Mouse (Mus musculus) MEL (cell line): ENCODE data around the gene Rbfox2. TPM values are rescaled to one million over a fixed set of nuclear protein-coding genes. Genes with fewer than 3 reads are reported as not detected.

ENCODE experiments used
- DNase-seq: peaks from one replicate; pipeline ENCODE4 v3.0.0; 2011; ENCODE audit warnings: low read depth, low spot score
- H3K27ac ChIP-seq: 2 replicates; pipeline ENCODE4 v1.5.1; 2012; ENCODE audit warnings: low read depth, mild to moderate bottlenecking, control low read depth, low read length, moderate library complexity; ENCODE audit not compliant: control insufficient read depth
- H3K27me3 ChIP-seq, 2 experiments: fragments of 150-350 bp in 1 of 2; sonication (generic) in 1 of 2; 2 replicates each; pipeline ENCODE4 v1.6.1; 2012; ENCODE audit warnings: low read length in 2 of 2, mild to moderate bottlenecking in 2 of 2, improper control_type of control experiment in 1 of 2, moderate library complexity in 1 of 2; ENCODE audit not compliant: insufficient read depth in 2 of 2, control insufficient read depth in 1 of 2
- H3K36me3 ChIP-seq, 2 experiments: 2 replicates each; pipeline ENCODE4 v1.6.1; 2012 to 2014; ENCODE audit warnings: low read length in 2 of 2, improper control_type of control experiment in 1 of 2, inconsistent platforms in 1 of 2, mild to moderate bottlenecking in 1 of 2; ENCODE audit not compliant: insufficient read depth in 2 of 2, control insufficient read depth in 1 of 2
- H3K4me1 ChIP-seq, 2 experiments: fragments of 150-350 bp in 1 of 2; sonication (generic) in 1 of 2; 2 replicates each; pipeline ENCODE4 v1.6.1; 2012; ENCODE audit warnings: low read length in 2 of 2, improper control_type of control experiment in 1 of 2, mild to moderate bottlenecking in 1 of 2; ENCODE audit not compliant: insufficient read depth in 2 of 2, control insufficient read depth in 1 of 2
- H3K4me3 ChIP-seq, 2 experiments: fragments of 150-350 bp in 1 of 2; sonication (generic) in 1 of 2; 2 replicates each; pipeline ENCODE4 v1.5.1; 2012; ENCODE audit warnings: low read depth in 2 of 2, low read length in 2 of 2, mild to moderate bottlenecking in 2 of 2, moderate library complexity in 2 of 2, control low read depth in 1 of 2, improper control_type of control experiment in 1 of 2; ENCODE audit not compliant: control insufficient read depth in 1 of 2, insufficient read depth in 1 of 2
- H3K79me2 ChIP-seq: 2 replicates; pipeline ENCODE4 v1.6.1; 2012; ENCODE audit warnings: mild to moderate bottlenecking, low read length, moderate library complexity; ENCODE audit not compliant: control insufficient read depth, poor library complexity, insufficient read depth
- H3K9ac ChIP-seq: 2 replicates; pipeline ENCODE4 v1.6.1; 2012; ENCODE audit warnings: low read depth, mild to moderate bottlenecking, control low read depth, low read length, moderate library complexity; ENCODE audit not compliant: control insufficient read depth, poor library complexity, severe bottlenecking
- H3K9me3 ChIP-seq: fragments of 150-350 bp; sonication (generic); replicated peaks from 2 replicates; pipeline ENCODE4 v1.6.1; 2012; ENCODE audit warnings: mild to moderate bottlenecking, low read length, improper control_type of control experiment, moderate library complexity; ENCODE audit not compliant: insufficient read depth
- BHLHE40 ChIP-seq: IDR thresholded peaks from 2 replicates; pipeline ENCODE4 v1.6.1; 2012; ENCODE audit warnings: low read depth, mild to moderate bottlenecking, inconsistent platforms, low read length, improper control_type of control experiment, borderline replicate concordance
- CHD1 ChIP-seq: IDR thresholded peaks from 2 replicates; pipeline ENCODE4 v1.6.1; 2012; ENCODE audit warnings: low read depth, mild to moderate bottlenecking, inconsistent platforms, low read length, improper control_type of control experiment
- CTCF ChIP-seq, 3 experiments: IDR thresholded peaks in 2 of 3; conservative IDR thresholded peaks in 1 of 3; 2 replicates each; pipeline ENCODE4 v1.5.1; 2011 to 2012; ENCODE audit warnings: low read length in 3 of 3, low read depth in 2 of 3, mild to moderate bottlenecking in 2 of 3, improper control_type of control experiment in 1 of 3, inconsistent platforms in 1 of 3, mixed read lengths in 1 of 3, moderate library complexity in 1 of 3; ENCODE audit not compliant: control insufficient read depth in 1 of 3, insufficient read depth in 1 of 3, poor library complexity in 1 of 3, severe bottlenecking in 1 of 3
- E2F4 ChIP-seq: IDR thresholded peaks from 2 replicates; pipeline ENCODE4 v1.6.1; 2011; ENCODE audit warnings: low read depth, low read length, improper control_type of control experiment, borderline replicate concordance
- ELF1 ChIP-seq: IDR thresholded peaks from 2 replicates; pipeline ENCODE4 v1.6.1; 2014; ENCODE audit warnings: low read depth, mild to moderate bottlenecking, inconsistent platforms, low read length, improper control_type of control experiment, moderate library complexity
- EP300 ChIP-seq, 2 experiments: IDR thresholded peaks; 2 replicates each; pipeline ENCODE4 v1.6.1; 2011; ENCODE audit warnings: improper control_type of control experiment in 2 of 2, low read length in 2 of 2, low read depth in 1 of 2, mild to moderate bottlenecking in 1 of 2
- ETS1 ChIP-seq: IDR thresholded peaks from 2 replicates; pipeline ENCODE4 v1.6.1; 2012; ENCODE audit warnings: low read depth, mild to moderate bottlenecking, inconsistent platforms, low read length, improper control_type of control experiment, moderate library complexity
- GATA1 ChIP-seq: IDR thresholded peaks from 2 replicates; pipeline ENCODE4 v1.6.1; 2011; ENCODE audit warnings: low read depth, low read length, improper control_type of control experiment
- KAT2A ChIP-seq: conservative IDR thresholded peaks from 2 replicates; pipeline ENCODE4 v1.6.1; 2012; ENCODE audit warnings: low read depth, low read length, improper control_type of control experiment, inconsistent platforms
- MAX ChIP-seq: IDR thresholded peaks from 2 replicates; pipeline ENCODE4 v1.6.1; 2011; ENCODE audit warnings: low read length, improper control_type of control experiment
- MAZ ChIP-seq: IDR thresholded peaks from 2 replicates; pipeline ENCODE4 v1.6.1; 2012; ENCODE audit warnings: low read depth, mild to moderate bottlenecking, inconsistent platforms, low read length, improper control_type of control experiment
- MEF2A ChIP-seq: IDR thresholded peaks from 2 replicates; pipeline ENCODE4 v1.6.1; 2014; ENCODE audit warnings: low read depth, mild to moderate bottlenecking, inconsistent platforms, low read length, improper control_type of control experiment; ENCODE audit not compliant: poor library complexity, insufficient replicate concordance, severe bottlenecking; ENCODE audit errors: extremely low read depth
- MYB ChIP-seq: IDR thresholded peaks from 2 replicates; pipeline ENCODE4 v1.6.1; 2011; ENCODE audit warnings: mild to moderate bottlenecking, low read depth, low read length, improper control_type of control experiment
- POLR2AphosphoS2 ChIP-seq: IDR thresholded peaks from 2 replicates; pipeline ENCODE4 v1.6.1; 2011; ENCODE audit warnings: low read length, improper control_type of control experiment
- POLR2AphosphoS5 ChIP-seq: IDR thresholded peaks from 2 replicates; pipeline ENCODE4 v1.6.1; 2012; ENCODE audit warnings: low read depth, borderline replicate concordance, mild to moderate bottlenecking, inconsistent platforms, low read length, moderate library complexity, mixed read lengths
- RAD21 ChIP-seq: IDR thresholded peaks from 2 replicates; pipeline ENCODE4 v1.6.1; 2011; ENCODE audit warnings: mild to moderate bottlenecking, low read depth, low read length, improper control_type of control experiment
- SMC3 ChIP-seq: IDR thresholded peaks from 2 replicates; pipeline ENCODE4 v1.6.1; 2011; ENCODE audit warnings: low read depth, low read length, improper control_type of control experiment
- TAL1 ChIP-seq: IDR thresholded peaks from 2 replicates; pipeline ENCODE4 v1.6.1; 2012; ENCODE audit warnings: mild to moderate bottlenecking, inconsistent platforms, low read length, moderate library complexity, mixed read lengths
- UBTF ChIP-seq: IDR thresholded peaks from 2 replicates; pipeline ENCODE4 v1.6.1; 2012; ENCODE audit warnings: low read depth, mild to moderate bottlenecking, inconsistent platforms, low read length, improper control_type of control experiment, moderate library complexity, borderline replicate concordance; ENCODE audit not compliant: insufficient read depth
- ZKSCAN1 ChIP-seq: IDR thresholded peaks from 2 replicates; pipeline ENCODE4 v1.6.1; 2012; ENCODE audit warnings: low read depth, mild to moderate bottlenecking, inconsistent platforms, low read length, improper control_type of control experiment, moderate library complexity
- ZMIZ1 ChIP-seq: IDR thresholded peaks from 2 replicates; pipeline ENCODE4 v1.6.1; 2012; ENCODE audit warnings: low read depth, mild to moderate bottlenecking, inconsistent platforms, low read length, improper control_type of control experiment, moderate library complexity
- polyA plus RNA-seq, 2 experiments: library from polyadenylated mRNA; stranded (reverse) in 1 of 2; unstranded in 1 of 2; fragments of >175 nt in 1 of 2; fragments of >200 nt in 1 of 2; gene quantifications; 2 replicates each; pipeline versions ENCODE4 v1.2.1 to v1.2.4; 2012; ENCODE audit warnings: low replicate concordance in 2 of 2, low read depth in 1 of 2; ENCODE audit not compliant: insufficient read length in 2 of 2, insufficient read depth in 1 of 2, missing spikeins in 1 of 2
- total RNA-seq: library from RNA; depleted of rRNA; stranded (reverse); fragments of 300-350 nt; gene quantifications from 2 replicates; pipeline ENCODE4 v1.2.3, GENCODE M21; 2012

The Rbfox2 gene
- total and polyA plus RNA-seq, 3 experiments = 3.4 to 6.0 TPM; not detected in 1

GRCm38 (mm10) chr15:77079890-77080361, 226.9 kb downstream of the Rbfox2 start:
- H3K9me3 ChIP-seq = no peaks in the 10 kb centered on the region
- no peak overlapping the region for H3K4me3 ChIP-seq
- no peak for TF ChIP-seq ETS1
- TF ChIP-seq POLR2AphosphoS5 = no peak
- TF ChIP-seq EP300 (IDR thresholded peaks at IDR 0.05; ENCODE audit: low read depth in 1 of 2, low read length in 2 of 2) = no peak
- no peak for TF ChIP-seq ZKSCAN1
- TF ChIP-seq RAD21 = no peak
- TF ChIP-seq BHLHE40 = no peak
- TF ChIP-seq ELF1 = no peak
- no peak for TF ChIP-seq E2F4
- TF ChIP-seq POLR2AphosphoS2 = no peak
- TF ChIP-seq GATA1 = no peak
- TF ChIP-seq MAX = no peak
- TF ChIP-seq, all 39 proteins: peak for 0
- H3K36me3 ChIP-seq = no peaks in the 10 kb centered on the region
- no peaks in the 10 kb centered on the region for H3K27me3 ChIP-seq
- DNase-seq = no peak
- H3K27ac ChIP-seq = no peak overlapping the region
- no peaks in the 10 kb centered on the region for H3K79me2 ChIP-seq
- H3K4me1 ChIP-seq = no peaks in the 10 kb centered on the region
- no peak overlapping the region for H3K9ac ChIP-seq

GRCm38 (mm10) chr15:77079256-77079822, 227.5 kb downstream of the Rbfox2 start:
- no peaks in the 10 kb centered on the region for H3K36me3 ChIP-seq
- no peak overlapping the region for H3K9ac ChIP-seq

More at GRCm38 (mm10) chr15:77079256-77079822, 227.5 kb downstream of the Rbfox2 start:
- no peaks in the 10 kb centered on the region for H3K79me2 ChIP-seq
- H3K9me3 ChIP-seq = no peaks in the 10 kb centered on the region
- no peak overlapping the region for H3K4me3 ChIP-seq
- no peaks in the 10 kb centered on the region for H3K4me1 ChIP-seq
- H3K27me3 ChIP-seq = no peaks in the 10 kb centered on the region
- TF ChIP-seq KAT2A = no peak
- TF ChIP-seq POLR2AphosphoS2 = no peak
- no peak for TF ChIP-seq MAZ
- TF ChIP-seq CHD1 = no peak
- no peak for TF ChIP-seq TAL1
- TF ChIP-seq MYB = no peak
- no peak for TF ChIP-seq CTCF (IDR thresholded peaks at IDR 0.05 in 2 of 3, conservative IDR thresholded peaks at IDR 0.05 in 1 of 3; ENCODE audit: control insufficient read depth in 1 of 3, insufficient read depth in 1 of 3, low read depth in 2 of 3, low read length in 3 of 3, poor library complexity in 1 of 3, severe bottlenecking in 1 of 3)
- no peak for TF ChIP-seq POLR2AphosphoS5
- TF ChIP-seq SMC3 = no peak
- no peak for TF ChIP-seq ZKSCAN1
- no peak for TF ChIP-seq ZMIZ1
- no peak for TF ChIP-seq UBTF
- TF ChIP-seq BHLHE40 = no peak
- TF ChIP-seq MEF2A = no peak
- DNase-seq = no peak
- H3K27ac ChIP-seq = no peak overlapping the region
